Mouse (Mus musculus): ENCODE results near the gene Zfp989. TPM values are rescaled to one million over a fixed set of nuclear protein-coding genes. Genes with fewer than 3 reads are reported as not detected.
"Not testable (repeated sequence)": the region's sequence is repeated elsewhere in the genome, so short reads cannot be mapped to it uniquely, and the experiment has no call there.

The Zfp989 gene
- not detected in 2 replicates for polyA plus RNA-seq (2016; fragmentation: Nextera tagmentation; extraction: Ambion mirVana)

GRCm38 (mm10) chr4:146971757-146972156 lies at the start of gene Zfp989:
Gene Zfp989 (plus strand): TSS chr4:146971976.
- 97% methylated on average over 5 of the region's 5 CpGs for WGBS

GRCm38 (mm10) chr4:146932311-146933082 lies 39.3 kb upstream of the Zfp989 start:
- Histone ChIP-seq H3K36me3 (no peaks in the 10 kb centered on the region), H3K9me3 (replicated peaks) (peaks cover 6% of the 10 kb centered on the region; the same call in 1 of the 2 replicates), H3K27ac (0 out of 2 replicates have a peak overlapping the region, but pooled peaks have one; percentile 56), H3K4me3 (peak overlapping the region; percentile 49), H3K27me3 (ENCODE audit: low read depth, poor library complexity, severe bottlenecking) (peaks cover 14% of the 10 kb centered on the region), H3K4me1 (peaks cover 5% of the 10 kb centered on the region)
- peak; percentile 49 for DNase-seq (ENCODE audit: low spot score)
- WGBS, result 8% methylated on average over 75 of the region's 77 CpGs

More at GRCm38 (mm10) chr4:146971757-146972156, at the start of gene Zfp989:
- H3K4me3 ChIP-seq; H3K36me3 ChIP-seq; H3K27me3 ChIP-seq (ENCODE audit: low read depth, poor library complexity, severe bottlenecking); H3K9me3 ChIP-seq (replicated peaks); DNase-seq (ENCODE audit: low spot score); H3K4me1 ChIP-seq; H3K27ac ChIP-seq: not testable (repeated sequence)

GRCm38 (mm10) chr4:146941691-146942090 lies 30.1 kb upstream of the Zfp989 start:
- H3K27me3 ChIP-seq (ENCODE audit: low read depth, poor library complexity, severe bottlenecking); H3K36me3 ChIP-seq; H3K4me1 ChIP-seq; H3K9me3 ChIP-seq (replicated peaks); H3K27ac ChIP-seq; DNase-seq (ENCODE audit: low spot score); H3K4me3 ChIP-seq: not testable (repeated sequence)
- WGBS, result 60% methylated on average over 32 of the region's 32 CpGs

DNA sequence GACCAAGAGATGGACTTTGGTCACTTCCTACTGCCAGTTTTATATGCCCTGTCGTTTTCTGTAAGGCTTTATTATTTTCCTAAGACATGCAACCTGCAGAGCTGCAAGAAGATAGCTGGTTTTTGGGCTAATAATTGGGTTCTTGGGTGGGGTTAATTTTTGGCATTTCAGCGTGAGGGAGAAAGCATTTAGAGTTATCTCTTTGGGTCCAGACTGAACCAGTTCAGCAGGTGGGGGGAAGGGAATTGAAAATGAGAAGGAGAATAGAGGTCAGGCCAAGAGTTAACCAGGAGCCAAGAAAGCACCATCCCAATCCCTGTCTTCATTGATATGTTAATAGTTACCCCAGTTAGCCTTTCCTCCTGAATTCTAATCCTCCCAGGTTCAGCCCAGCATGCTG lies 4.8 kb downstream of the Zfp989 start:
- not testable (repeated sequence) for H3K9me3 ChIP-seq (replicated peaks); H3K4me1 ChIP-seq; H3K27me3 ChIP-seq (ENCODE audit: low read depth, poor library complexity, severe bottlenecking); H3K4me3 ChIP-seq; H3K27ac ChIP-seq; DNase-seq (ENCODE audit: low spot score); H3K36me3 ChIP-seq
- 30% methylated on average over 2 of the region's 2 CpGs for WGBS

DNA sequence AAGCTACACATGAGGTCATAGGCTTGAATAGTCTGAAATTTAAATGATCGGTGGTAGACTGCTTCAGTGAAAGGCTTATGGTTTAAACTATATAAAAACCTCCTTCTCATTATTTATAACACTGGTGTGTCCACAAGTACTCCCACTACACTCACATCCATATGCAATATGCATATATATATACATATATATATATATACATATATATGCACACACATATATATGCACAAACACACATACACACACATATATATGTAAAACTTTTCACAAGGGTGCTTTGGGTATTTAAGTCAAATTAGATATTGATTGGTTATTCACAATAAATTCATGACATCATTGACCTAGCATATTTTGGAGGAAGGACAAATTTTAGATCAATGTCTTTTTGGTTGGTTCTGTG lies 46.6 kb downstream of the Zfp989 start:
- WGBS, result no CpG with 5 or more reads among the region's 1 CpGs
- not testable (repeated sequence) for H3K36me3 ChIP-seq; H3K4me3 ChIP-seq; DNase-seq (ENCODE audit: low spot score); H3K27ac ChIP-seq; H3K4me1 ChIP-seq; H3K9me3 ChIP-seq (replicated peaks); H3K27me3 ChIP-seq (ENCODE audit: low read depth, poor library complexity, severe bottlenecking)

GRCm38 (mm10) chr4:147021550-147021949 lies 49.8 kb downstream of the Zfp989 start, which contains the start of gene Rex2:
Gene Rex2 (plus strand): TSS chr4:147021850.
- H3K27me3 ChIP-seq (ENCODE audit: low read depth, poor library complexity, severe bottlenecking); DNase-seq (ENCODE audit: low spot score); H3K4me3 ChIP-seq; H3K4me1 ChIP-seq; H3K9me3 ChIP-seq (replicated peaks); H3K27ac ChIP-seq; H3K36me3 ChIP-seq: not testable (repeated sequence)
- no CpG with 5 or more reads among the region's 6 CpGs for WGBS

DNA sequence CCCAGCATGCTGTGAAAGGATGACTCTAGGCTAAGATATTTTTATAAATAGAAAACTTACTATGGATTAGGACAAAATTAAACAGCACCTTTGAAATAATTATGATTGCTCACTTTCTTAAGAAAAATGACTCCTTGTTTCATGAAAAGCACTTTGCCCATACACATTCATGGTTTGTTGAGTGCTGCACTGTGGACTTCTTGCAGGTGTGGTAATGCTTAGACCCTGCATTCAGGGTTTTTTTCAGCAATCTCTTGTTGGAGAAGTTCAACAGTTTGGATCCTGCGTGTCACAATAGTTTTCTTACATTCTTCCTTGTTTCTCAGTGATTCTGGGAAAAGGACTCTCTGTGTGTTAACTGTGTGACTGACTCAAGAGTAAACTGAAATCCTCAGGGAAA lies 54.6 kb downstream of the Zfp989 start:
- WGBS, result 71% methylated on average over 1 of the region's 1 CpGs
- not testable (repeated sequence) for H3K4me3 ChIP-seq; H3K9me3 ChIP-seq (replicated peaks); H3K36me3 ChIP-seq; H3K27me3 ChIP-seq (ENCODE audit: low read depth, poor library complexity, severe bottlenecking); DNase-seq (ENCODE audit: low spot score); H3K27ac ChIP-seq; H3K4me1 ChIP-seq

- 98% methylated on average over 1 of the region's 2 CpGs for WGBS
- H3K9me3 ChIP-seq (replicated peaks); H3K27me3 ChIP-seq (ENCODE audit: low read depth, poor library complexity, severe bottlenecking); H3K4me3 ChIP-seq; H3K36me3 ChIP-seq; H3K27ac ChIP-seq; DNase-seq (ENCODE audit: low spot score); H3K4me1 ChIP-seq: not testable (repeated sequence)
Measured at GRCm38 (mm10) chr4:147031308-147032036, 59.7 kb downstream of the Zfp989 start.

Other genes with a start within 250 kb of the Zfp989 start
- not detected in 2 replicates for gene Gm21411, start 62.4 kb upstream of the Zfp989 start, polyA plus RNA-seq (2016; fragmentation: Nextera tagmentation; extraction: Ambion mirVana)
- not detected in 2 replicates for gene Rex2, start 49.9 kb downstream of the Zfp989 start, polyA plus RNA-seq (2016; fragmentation: Nextera tagmentation; extraction: Ambion mirVana)
- gene Zfp991, start 160.1 kb downstream of the Zfp989 start, polyA plus RNA-seq (2016; fragmentation: Nextera tagmentation; extraction: Ambion mirVana), result 8.3 and 9.5 TPM in 2 replicates

Data from limb, embryonic 10.5 days (tissue).